Mouse (Mus musculus) bone marrow macrophage, adult 2 months (primary cell): ENCODE measurements around the gene Rpl18a.

Source experiments
- CTCF ChIP-seq: IDR thresholded peaks from 2 replicates; pipeline ENCODE4 v1.5.1; 2012; ENCODE audit warnings: low read depth, mild to moderate bottlenecking, low read length, moderate library complexity
- POLR2A ChIP-seq: IDR thresholded peaks from 2 replicates; pipeline ENCODE4 v1.6.1; 2012; ENCODE audit warnings: mild to moderate bottlenecking, low read depth, low read length, borderline replicate concordance

DNA sequence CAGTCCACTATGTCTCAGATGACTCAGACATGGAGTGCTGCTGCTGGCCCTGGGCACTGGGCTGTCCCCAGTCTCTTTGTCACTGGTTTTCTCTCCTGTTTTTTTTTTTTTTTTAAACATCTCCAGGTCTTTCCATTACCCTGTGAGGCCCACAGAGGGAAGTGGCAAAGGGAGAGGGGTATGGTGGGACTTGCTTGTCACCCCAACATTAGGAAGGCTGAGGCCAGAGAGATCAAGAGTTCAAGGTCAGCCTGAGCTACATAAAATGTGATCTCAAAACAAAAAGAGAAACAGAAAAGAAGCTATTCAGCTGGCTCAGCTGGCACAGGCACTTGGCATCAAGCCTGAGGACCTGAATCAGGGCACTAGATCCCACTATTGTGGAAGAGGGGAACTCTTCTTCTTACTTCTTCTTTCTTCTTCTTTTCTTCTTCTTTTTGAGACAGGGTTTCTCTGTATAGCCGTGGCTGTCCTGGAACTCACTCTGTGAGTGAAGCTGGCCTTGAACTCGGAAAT, 3.7 kb upstream of the Rpl18a start:
- no peak for TF ChIP-seq CTCF
- TF ChIP-seq POLR2A = no peak
